Mouse (Mus musculus): ENCODE results near the gene Nqo2. TPM values are rescaled to one million over a fixed set of nuclear protein-coding genes. Genes with fewer than 3 reads are reported as not detected.

Gene Nqo2
- polyA plus RNA-seq, 1 experiment: 13.9 TPM

GRCm38 (mm10) chr13:33956571-33957421 lies 7.7 kb upstream of the Nqo2 start:
- no peaks in the 10 kb centered on the region for H3K4me1 ChIP-seq (ENCODE audit: control insufficient read depth, insufficient read depth, low read length)
- DNase-seq: peak in 1 of 2 experiments; percentile 45
- H3K4me3 ChIP-seq (replicated peaks; ENCODE audit: insufficient read depth, low read depth, low read length): no peak overlapping the region
- WGBS: 37% methylated on average over 6 of the region's 6 CpGs
- TF ChIP-seq POLR2A (IDR thresholded peaks at IDR 0.05; ENCODE audit: borderline replicate concordance, insufficient read depth, low read length) (no peak), CTCF (IDR thresholded peaks at IDR 0.05; ENCODE audit: borderline replicate concordance, insufficient read depth, low read depth, low read length) (no peak; the same call in 1 of the 2 replicates)
- no peaks in the 10 kb centered on the region for H3K27me3 ChIP-seq (ENCODE audit: control insufficient read depth, insufficient read depth, low read length)
- no peak overlapping the region for H3K27ac ChIP-seq (ENCODE audit: insufficient read depth, low read length)

DNA sequence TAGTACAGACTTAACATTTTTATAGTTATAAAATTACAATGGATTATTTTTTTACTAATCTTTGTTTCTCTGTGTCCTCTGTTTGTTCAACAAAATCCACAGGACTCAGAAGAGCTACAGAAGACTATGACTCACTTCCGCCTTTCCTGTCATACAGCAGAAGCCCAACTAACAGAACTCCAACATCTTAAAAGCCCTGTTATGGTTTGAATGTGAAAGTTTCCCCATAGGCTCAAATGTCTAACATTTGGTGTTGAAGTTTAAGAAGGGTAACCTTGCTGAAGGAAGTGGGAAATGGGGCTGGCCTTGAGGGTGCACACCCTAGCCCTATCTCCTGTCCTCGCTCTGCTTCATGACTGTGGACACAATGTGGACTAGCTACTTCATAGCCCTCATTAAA lies 4.7 kb upstream of the Nqo2 start:
- no peak overlapping the region for H3K4me3 ChIP-seq (replicated peaks; ENCODE audit: insufficient read depth, low read depth, low read length)
- 96% methylated on average over 2 of the region's 2 CpGs for WGBS
- no peak for DNase-seq
- H3K4me1 ChIP-seq (ENCODE audit: control insufficient read depth, insufficient read depth, low read length): no peaks in the 10 kb centered on the region
- no peak overlapping the region for H3K27ac ChIP-seq (ENCODE audit: insufficient read depth, low read length)
- no peak for TF ChIP-seq POLR2A (IDR thresholded peaks at IDR 0.05; ENCODE audit: borderline replicate concordance, insufficient read depth, low read length)
- TF ChIP-seq CTCF (IDR thresholded peaks at IDR 0.05; ENCODE audit: borderline replicate concordance, insufficient read depth, low read depth, low read length): no peak
- H3K27me3 ChIP-seq (ENCODE audit: control insufficient read depth, insufficient read depth, low read length): no peaks in the 10 kb centered on the region

DNA sequence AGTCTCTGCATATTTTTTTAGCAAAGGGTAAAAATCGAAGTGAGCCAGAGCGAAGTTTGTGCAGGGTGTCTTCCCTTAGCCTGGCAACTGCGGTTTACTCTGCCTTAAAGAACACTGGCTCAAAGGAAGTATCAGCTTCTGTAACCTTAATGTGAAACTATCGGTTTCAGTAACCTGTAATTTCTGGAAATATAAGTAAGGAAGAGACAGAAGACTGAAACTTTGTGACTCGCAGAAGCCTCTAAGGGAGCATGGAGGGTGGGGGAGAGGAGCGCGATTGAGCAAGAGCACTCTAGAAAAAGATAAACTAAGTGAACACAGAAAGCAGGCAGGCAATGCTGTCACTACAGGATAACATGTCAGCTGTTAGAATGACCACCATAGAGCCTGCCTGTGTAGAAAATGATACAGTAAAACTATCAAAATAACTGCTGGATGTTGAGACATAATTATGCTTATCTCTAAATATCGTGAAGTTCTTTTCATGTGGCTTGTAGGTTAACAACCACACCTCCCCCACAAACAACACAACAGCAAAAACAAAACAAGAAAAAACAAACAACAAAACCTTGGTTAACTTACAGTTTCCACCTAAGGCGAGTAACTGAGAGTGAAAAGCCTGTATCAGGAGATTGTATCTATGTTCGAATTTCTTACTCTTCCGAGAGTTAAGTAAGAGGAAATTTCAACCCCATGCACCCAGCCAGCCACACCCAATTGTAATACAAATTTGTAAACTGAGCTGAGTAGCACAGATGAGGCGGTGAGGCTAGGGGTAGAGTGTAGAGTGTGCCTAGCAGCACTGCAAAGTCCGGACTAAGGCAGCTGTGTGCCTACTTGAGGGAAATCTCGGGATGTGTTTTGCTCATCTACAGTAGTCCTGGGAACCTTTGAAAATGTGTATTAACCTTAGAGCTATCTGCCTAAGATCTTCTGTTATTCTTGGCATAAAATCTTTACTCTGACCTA lies 853 bp downstream of the Nqo2 start:
- no peaks in the 10 kb centered on the region for H3K4me1 ChIP-seq (ENCODE audit: control insufficient read depth, insufficient read depth, low read length)
- 33% methylated on average over 14 of the region's 14 CpGs for WGBS
- no peak overlapping the region; the same call in 1 of the 2 replicates for H3K27ac ChIP-seq (ENCODE audit: insufficient read depth, low read length)
- H3K27me3 ChIP-seq (ENCODE audit: control insufficient read depth, insufficient read depth, low read length): no peaks in the 10 kb centered on the region
- no peak for DNase-seq
- H3K4me3 ChIP-seq (replicated peaks; ENCODE audit: insufficient read depth, low read depth, low read length): peak overlapping the region; percentile 92
- TF ChIP-seq CTCF (IDR thresholded peaks at IDR 0.05; ENCODE audit: borderline replicate concordance, insufficient read depth, low read depth, low read length) (no peak), POLR2A (IDR thresholded peaks at IDR 0.05; ENCODE audit: borderline replicate concordance, insufficient read depth, low read length) (no peak)

- H3K4me3 ChIP-seq (replicated peaks; ENCODE audit: insufficient read depth, low read depth, low read length): no peak overlapping the region
- no peak for TF ChIP-seq CTCF (IDR thresholded peaks at IDR 0.05; ENCODE audit: borderline replicate concordance, insufficient read depth, low read depth, low read length)
- no peaks in the 10 kb centered on the region for H3K4me1 ChIP-seq (ENCODE audit: control insufficient read depth, insufficient read depth, low read length)
- no peaks in the 10 kb centered on the region for H3K27me3 ChIP-seq (ENCODE audit: control insufficient read depth, insufficient read depth, low read length)
- H3K27ac ChIP-seq (ENCODE audit: insufficient read depth, low read length): no peak overlapping the region
- WGBS: 82% methylated on average over 4 of the region's 4 CpGs
- DNase-seq: no peak
These were observed 1.5 kb downstream of the Nqo2 start for GRCm38 (mm10) chr13:33966025-33966412.

DNA sequence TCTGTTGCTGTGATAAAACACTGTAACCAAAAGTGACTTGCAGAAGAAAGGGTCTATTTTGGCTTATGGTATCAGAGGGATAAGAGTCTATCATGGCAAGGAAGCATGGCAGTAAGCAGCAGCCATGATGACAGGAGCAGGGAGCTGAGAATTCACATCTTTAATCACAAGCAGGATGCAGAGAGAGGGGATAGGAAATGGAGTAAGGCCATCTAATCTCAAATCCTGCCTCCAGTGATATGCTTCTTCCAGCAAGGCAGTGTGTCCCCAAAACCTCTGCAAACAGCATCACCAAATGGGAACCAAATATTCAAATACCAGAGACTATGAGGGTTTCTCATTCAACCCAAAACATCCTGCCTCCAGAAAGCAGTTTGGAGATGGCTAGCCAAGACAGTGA lies 2.1 kb downstream of the Nqo2 start:
- Histone ChIP-seq H3K4me3 (replicated peaks; ENCODE audit: insufficient read depth, low read depth, low read length) (no peak overlapping the region), H3K27ac (ENCODE audit: insufficient read depth, low read length) (no peak overlapping the region), H3K4me1 (ENCODE audit: control insufficient read depth, insufficient read depth, low read length) (no peaks in the 10 kb centered on the region), H3K27me3 (ENCODE audit: control insufficient read depth, insufficient read depth, low read length) (no peaks in the 10 kb centered on the region)
- no peak for TF ChIP-seq CTCF (IDR thresholded peaks at IDR 0.05; ENCODE audit: borderline replicate concordance, insufficient read depth, low read depth, low read length)
- TF ChIP-seq POLR2A (IDR thresholded peaks at IDR 0.05; ENCODE audit: borderline replicate concordance, insufficient read depth, low read length): no peak
- no peak for DNase-seq

DNA sequence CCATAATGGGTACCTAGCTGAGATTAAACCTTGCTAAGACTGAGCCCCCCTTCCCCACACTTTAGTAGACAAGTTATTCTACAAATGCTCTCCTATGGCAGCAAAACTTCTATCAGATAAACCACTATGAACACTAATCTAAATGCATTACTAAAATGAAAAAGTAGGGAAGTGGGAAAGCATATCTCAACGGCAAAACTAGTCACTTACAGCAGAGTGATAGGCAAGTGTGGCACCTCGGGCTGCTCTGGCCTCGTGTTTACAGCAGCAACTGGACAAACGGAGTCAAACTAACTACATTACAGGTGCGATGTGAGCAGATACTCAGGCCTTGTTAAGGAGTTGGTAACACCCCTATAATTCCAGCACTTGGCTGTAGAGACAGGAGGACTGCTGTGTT lies 25.1 kb downstream of the Nqo2 start:
- TF ChIP-seq POLR2A (IDR thresholded peaks at IDR 0.05; ENCODE audit: borderline replicate concordance, insufficient read depth, low read length) (no peak), CTCF (IDR thresholded peaks at IDR 0.05; ENCODE audit: borderline replicate concordance, insufficient read depth, low read depth, low read length) (no peak)
- DNase-seq: no peak
- no peak overlapping the region for H3K4me3 ChIP-seq (replicated peaks; ENCODE audit: insufficient read depth, low read depth, low read length)
- H3K4me1 ChIP-seq (ENCODE audit: control insufficient read depth, insufficient read depth, low read length): no peaks in the 10 kb centered on the region
- no peak overlapping the region for H3K27ac ChIP-seq (ENCODE audit: insufficient read depth, low read length)
- no peaks in the 10 kb centered on the region for H3K27me3 ChIP-seq (ENCODE audit: control insufficient read depth, insufficient read depth, low read length)
- 84% methylated on average over 5 of the region's 5 CpGs for WGBS

- no peak overlapping the region for H3K27ac ChIP-seq (ENCODE audit: insufficient read depth, low read length)
- H3K27me3 ChIP-seq (ENCODE audit: control insufficient read depth, insufficient read depth, low read length): no peaks in the 10 kb centered on the region
- TF ChIP-seq CTCF (IDR thresholded peaks at IDR 0.05; ENCODE audit: borderline replicate concordance, insufficient read depth, low read depth, low read length): peak; percentile 76
- no peak for TF ChIP-seq POLR2A (IDR thresholded peaks at IDR 0.05; ENCODE audit: borderline replicate concordance, insufficient read depth, low read length)
- DNase-seq: peak; percentile 63 to 66
- 24% methylated on average over 1 of the region's 1 CpGs for WGBS
- H3K4me3 ChIP-seq (replicated peaks; ENCODE audit: insufficient read depth, low read depth, low read length): no peak overlapping the region
- H3K4me1 ChIP-seq (ENCODE audit: control insufficient read depth, insufficient read depth, low read length): no peaks in the 10 kb centered on the region
These were observed 30.7 kb downstream of the Nqo2 start for GRCm38 (mm10) chr13:33995197-33995596.

All from cerebellum, adult 2 months (tissue).